Mouse (Mus musculus): ENCODE measurements at regions not wholly inside any gene's neighbourhood (a gene's known extent, or its start where the extent isn't known, plus 50 kb on each side); places are given as distances from the start of the nearest gene placed in this dataset.

- Histone ChIP-seq H3K9ac (ENCODE audit: low read depth, low read length) (no peak overlapping the region), H3K27me3 (ENCODE audit: control insufficient read depth, insufficient read depth, low read length) (no peaks in the 10 kb centered on the region), H3K4me3 (ENCODE audit: low read depth, low read length) (no peak overlapping the region), H3K27ac (ENCODE audit: low read depth, low read length) (no peak overlapping the region), H3K36me3 (ENCODE audit: control insufficient read depth, insufficient read depth, low read length) (no peaks in the 10 kb centered on the region), H3K4me1 (ENCODE audit: control insufficient read depth, insufficient read depth, low read length) (no peaks in the 10 kb centered on the region), H3K4me2 (no peak overlapping the region), H3K9me3 (replicated peaks; ENCODE audit: control insufficient read depth, low read length) (no peaks in the 10 kb centered on the region)
- no peak for ATAC-seq (replicated peaks; ENCODE audit: insufficient number of reproducible peaks, low FRiP score, low TSS enrichment)
- 48% methylated on average over 12 of the region's 12 CpGs for WGBS (ENCODE audit: insufficient replicate concordance)
Observed at GRCm38 (mm10) chr1:121013839-121014503, 318.4 kb downstream of the Insig2 start.

GRCm38 (mm10) chr1:121029375-121029774 lies 303.0 kb downstream of the Insig2 start:
- no peak overlapping the region for H3K4me2 ChIP-seq
- no peak overlapping the region for H3K4me3 ChIP-seq (ENCODE audit: low read depth, low read length)
- no peak overlapping the region for H3K9ac ChIP-seq (ENCODE audit: low read depth, low read length)
- 61% methylated on average over 2 of the region's 2 CpGs for WGBS (ENCODE audit: insufficient replicate concordance)
- H3K27ac ChIP-seq (ENCODE audit: low read depth, low read length): no peak overlapping the region
- H3K27me3 ChIP-seq (ENCODE audit: control insufficient read depth, insufficient read depth, low read length): no peaks in the 10 kb centered on the region
- no peak for ATAC-seq (replicated peaks; ENCODE audit: insufficient number of reproducible peaks, low FRiP score, low TSS enrichment)
- no peaks in the 10 kb centered on the region for H3K36me3 ChIP-seq (ENCODE audit: control insufficient read depth, insufficient read depth, low read length)
- no peaks in the 10 kb centered on the region for H3K4me1 ChIP-seq (ENCODE audit: control insufficient read depth, insufficient read depth, low read length)
- H3K9me3 ChIP-seq (replicated peaks; ENCODE audit: control insufficient read depth, low read length): no peaks in the 10 kb centered on the region

- WGBS (ENCODE audit: insufficient replicate concordance): 78% methylated on average over 10 of the region's 10 CpGs
- H3K9me3 ChIP-seq (replicated peaks; ENCODE audit: control insufficient read depth, low read length): no peaks in the 10 kb centered on the region
Observed at GRCm38 (mm10) chr1:121034761-121035393, 297.5 kb downstream of the Insig2 start.

GRCm38 (mm10) chr1:121046581-121046980 lies 285.8 kb downstream of the Insig2 start:
- Histone ChIP-seq H3K9ac (ENCODE audit: low read depth, low read length) (no peak overlapping the region), H3K9me3 (replicated peaks; ENCODE audit: control insufficient read depth, low read length) (no peaks in the 10 kb centered on the region), H3K4me1 (ENCODE audit: control insufficient read depth, insufficient read depth, low read length) (no peaks in the 10 kb centered on the region), H3K27ac (ENCODE audit: low read depth, low read length) (no peak overlapping the region), H3K36me3 (ENCODE audit: control insufficient read depth, insufficient read depth, low read length) (no peaks in the 10 kb centered on the region), H3K4me2 (no peak overlapping the region), H3K4me3 (ENCODE audit: low read depth, low read length) (no peak overlapping the region), H3K27me3 (ENCODE audit: control insufficient read depth, insufficient read depth, low read length) (no peaks in the 10 kb centered on the region)
- ATAC-seq (replicated peaks; ENCODE audit: insufficient number of reproducible peaks, low FRiP score, low TSS enrichment): no peak
- WGBS (ENCODE audit: insufficient replicate concordance): 63% methylated on average over 6 of the region's 6 CpGs

More at GRCm38 (mm10) chr1:121034761-121035393, 297.5 kb downstream of the Insig2 start:
- H3K4me2 ChIP-seq: no peak overlapping the region
- no peak overlapping the region for H3K9ac ChIP-seq (ENCODE audit: low read depth, low read length)
- no peak overlapping the region for H3K27ac ChIP-seq (ENCODE audit: low read depth, low read length)
- H3K4me3 ChIP-seq (ENCODE audit: low read depth, low read length): no peak overlapping the region
- ATAC-seq (replicated peaks; ENCODE audit: insufficient number of reproducible peaks, low FRiP score, low TSS enrichment): no peak
- no peaks in the 10 kb centered on the region for H3K36me3 ChIP-seq (ENCODE audit: control insufficient read depth, insufficient read depth, low read length)
- H3K4me1 ChIP-seq (ENCODE audit: control insufficient read depth, insufficient read depth, low read length): no peaks in the 10 kb centered on the region
- H3K27me3 ChIP-seq (ENCODE audit: control insufficient read depth, insufficient read depth, low read length): no peaks in the 10 kb centered on the region

GRCm38 (mm10) chr1:121047406-121047805 lies 285.0 kb downstream of the Insig2 start:
- no peak overlapping the region for H3K4me2 ChIP-seq
- ATAC-seq (replicated peaks; ENCODE audit: insufficient number of reproducible peaks, low FRiP score, low TSS enrichment): no peak
- no peaks in the 10 kb centered on the region for H3K27me3 ChIP-seq (ENCODE audit: control insufficient read depth, insufficient read depth, low read length)
- H3K9ac ChIP-seq (ENCODE audit: low read depth, low read length): no peak overlapping the region
- H3K36me3 ChIP-seq (ENCODE audit: control insufficient read depth, insufficient read depth, low read length): no peaks in the 10 kb centered on the region
- no peaks in the 10 kb centered on the region for H3K9me3 ChIP-seq (replicated peaks; ENCODE audit: control insufficient read depth, low read length)
- no peak overlapping the region for H3K4me3 ChIP-seq (ENCODE audit: low read depth, low read length)
- H3K4me1 ChIP-seq (ENCODE audit: control insufficient read depth, insufficient read depth, low read length): no peaks in the 10 kb centered on the region
- no peak overlapping the region for H3K27ac ChIP-seq (ENCODE audit: low read depth, low read length)
- WGBS (ENCODE audit: insufficient replicate concordance): 46% methylated on average over 2 of the region's 2 CpGs

GRCm38 (mm10) chr1:121049684-121050083 lies 282.7 kb downstream of the Insig2 start:
- no peaks in the 10 kb centered on the region for H3K27me3 ChIP-seq (ENCODE audit: control insufficient read depth, insufficient read depth, low read length)
- no peaks in the 10 kb centered on the region for H3K4me1 ChIP-seq (ENCODE audit: control insufficient read depth, insufficient read depth, low read length)
- H3K27ac ChIP-seq (ENCODE audit: low read depth, low read length): no peak overlapping the region
- H3K36me3 ChIP-seq (ENCODE audit: control insufficient read depth, insufficient read depth, low read length): no peaks in the 10 kb centered on the region
- 80% methylated on average over 4 of the region's 4 CpGs for WGBS (ENCODE audit: insufficient replicate concordance)
- H3K4me2 ChIP-seq: no peak overlapping the region
- ATAC-seq (replicated peaks; ENCODE audit: insufficient number of reproducible peaks, low FRiP score, low TSS enrichment): no peak
- H3K9me3 ChIP-seq (replicated peaks; ENCODE audit: control insufficient read depth, low read length): no peaks in the 10 kb centered on the region
- H3K9ac ChIP-seq (ENCODE audit: low read depth, low read length): no peak overlapping the region
- H3K4me3 ChIP-seq (ENCODE audit: low read depth, low read length): no peak overlapping the region

GRCm38 (mm10) chr1:121050695-121051495 lies 281.5 kb downstream of the Insig2 start:
- no peaks in the 10 kb centered on the region for H3K27me3 ChIP-seq (ENCODE audit: control insufficient read depth, insufficient read depth, low read length)
- 35% methylated on average over 11 of the region's 12 CpGs for WGBS (ENCODE audit: insufficient replicate concordance)
- no peaks in the 10 kb centered on the region for H3K36me3 ChIP-seq (ENCODE audit: control insufficient read depth, insufficient read depth, low read length)
- no peak overlapping the region for H3K9ac ChIP-seq (ENCODE audit: low read depth, low read length)
- H3K9me3 ChIP-seq (replicated peaks; ENCODE audit: control insufficient read depth, low read length): no peaks in the 10 kb centered on the region
- no peak overlapping the region for H3K4me2 ChIP-seq
- H3K4me3 ChIP-seq (ENCODE audit: low read depth, low read length): no peak overlapping the region
- H3K27ac ChIP-seq (ENCODE audit: low read depth, low read length): no peak overlapping the region
- ATAC-seq (replicated peaks; ENCODE audit: insufficient number of reproducible peaks, low FRiP score, low TSS enrichment): no peak
- no peaks in the 10 kb centered on the region for H3K4me1 ChIP-seq (ENCODE audit: control insufficient read depth, insufficient read depth, low read length)

GRCm38 (mm10) chr1:121051496-121052119 lies 280.8 kb downstream of the Insig2 start:
- Histone ChIP-seq H3K9me3 (replicated peaks; ENCODE audit: control insufficient read depth, low read length) (no peaks in the 10 kb centered on the region), H3K4me1 (ENCODE audit: control insufficient read depth, insufficient read depth, low read length) (no peaks in the 10 kb centered on the region), H3K4me2 (no peak overlapping the region), H3K4me3 (ENCODE audit: low read depth, low read length) (no peak overlapping the region), H3K9ac (ENCODE audit: low read depth, low read length) (no peak overlapping the region), H3K27me3 (ENCODE audit: control insufficient read depth, insufficient read depth, low read length) (no peaks in the 10 kb centered on the region), H3K27ac (ENCODE audit: low read depth, low read length) (no peak overlapping the region), H3K36me3 (ENCODE audit: control insufficient read depth, insufficient read depth, low read length) (no peaks in the 10 kb centered on the region)
- 60% methylated on average over 6 of the region's 6 CpGs for WGBS (ENCODE audit: insufficient replicate concordance)
- ATAC-seq (replicated peaks; ENCODE audit: insufficient number of reproducible peaks, low FRiP score, low TSS enrichment): no peak
